Mouse (Mus musculus) erythroblast, embryonic 14.5 days (primary cell): ENCODE results near the gene Fbxo8.

Experiments used
- GATA1 ChIP-seq: IDR thresholded peaks from 2 replicates; pipeline ENCODE4 v1.6.1; 2012; ENCODE audit warnings: low read length, inconsistent platforms, mixed read lengths
- TAL1 ChIP-seq: IDR thresholded peaks from 3 replicates; pipeline ENCODE4 v1.6.1; 2012; ENCODE audit warnings: low read length, inconsistent platforms, mixed read lengths

DNA sequence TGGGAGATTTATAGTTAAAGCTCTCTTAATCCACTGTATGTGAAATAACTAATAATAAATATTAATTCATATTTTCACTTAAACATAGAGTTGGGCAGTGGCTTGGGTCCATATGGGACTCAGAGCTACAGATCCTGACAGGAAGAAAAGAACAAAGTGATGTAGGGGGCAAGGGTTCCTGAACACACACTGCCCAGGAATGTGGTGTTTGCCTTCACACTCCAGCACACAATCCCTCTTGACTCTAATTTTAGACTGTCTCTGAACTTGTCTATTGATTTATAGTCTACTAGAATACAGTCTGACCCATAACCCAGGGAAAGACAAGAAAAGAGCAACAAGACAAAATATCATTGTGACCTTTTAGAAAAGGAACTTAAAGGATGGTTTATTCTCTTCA, 49.0 kb upstream of the Fbxo8 start:
- no peak for TF ChIP-seq GATA1
- no peak for TF ChIP-seq TAL1
